Mouse (Mus musculus): ENCODE measurements around the gene Ndufb6. TPM values are rescaled to one million over a fixed set of nuclear protein-coding genes. Genes with fewer than 3 reads are reported as not detected.

Gene Ndufb6
- total RNA-seq (2012; rRNA removed): 260 and 270 TPM in 2 replicates

DNA sequence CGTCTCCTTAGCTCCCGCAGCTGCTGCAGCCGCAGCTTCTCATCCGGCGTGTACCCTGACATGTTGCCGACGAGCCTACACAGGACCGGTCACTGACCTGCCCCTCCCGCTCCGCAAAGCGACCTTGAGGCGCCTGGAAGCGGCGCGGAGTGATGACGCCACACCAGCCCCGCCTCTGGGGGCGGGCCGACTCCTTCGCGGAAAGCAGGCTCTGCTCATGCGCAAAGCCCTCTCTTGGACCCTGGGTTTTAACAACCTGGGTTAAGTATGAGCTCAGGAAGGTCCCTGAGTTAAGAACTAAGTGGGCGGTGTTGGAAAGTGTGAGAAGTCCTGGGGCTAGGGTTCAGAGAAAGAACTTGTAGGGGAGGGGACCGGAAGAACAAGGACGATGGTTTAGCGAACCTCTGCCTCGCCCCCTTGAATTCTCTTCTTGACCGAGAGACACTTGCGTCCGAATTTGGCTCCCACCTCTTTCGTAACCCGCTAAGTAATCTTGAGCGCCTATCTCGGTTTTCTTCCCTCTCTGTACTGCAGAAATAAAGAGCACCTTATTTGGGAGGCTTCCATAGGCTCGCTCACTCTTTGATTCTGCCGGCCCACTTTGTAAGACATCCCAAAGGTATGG lies at the start of gene Ndufb6:
Gene Ndufb6, minus strand, starts transcription at position 146 of the 625 bp plus-strand sequence.
- in situ Hi-C loops (cut with MboI; ENCODE audit: low sequenced_read_pairs in 2 of 2, unreplicated experiment in 2 of 2): loop anchor here in 1 of 2 experiments (25.0 kb wide), 1 partner anchor 408 kb away; no protein-coding TSS in a partner anchor
- H3K27ac ChIP-seq (ENCODE audit: insufficient read depth, low read depth, low read length, poor library complexity, severe bottlenecking): peak within 1 kb of the TSS; percentile 30; the same call in 1 of the 2 replicates
- TF ChIP-seq HCFC1 (IDR thresholded peaks at IDR 0.05; ENCODE audit: borderline replicate concordance, insufficient read depth, low read length) (peak; percentile 76; the same call in 1 of the 2 replicates), MAFK (IDR thresholded peaks at IDR 0.05; ENCODE audit: insufficient read depth, low read depth, low read length) (no peak), CHD2 (IDR thresholded peaks at IDR 0.05; ENCODE audit: low read depth, low read length) (no peak)
- peak; percentile 92 for DNase-seq (ENCODE audit: low read depth, low spot score)
- H3K9me3 ChIP-seq (ENCODE audit: control insufficient read depth, insufficient read depth, low read depth, low read length): no peaks in the 10 kb centered on the region
- peak within 1 kb of the TSS; percentile 75 for H3K9ac ChIP-seq (ENCODE audit: insufficient read depth, low read depth, low read length, poor library complexity, severe bottlenecking)
- peak within 1 kb of the TSS; percentile 89 to 90 for H3K4me3 ChIP-seq (ENCODE audit: insufficient read depth in 1 of 2, low read depth in 1 of 2, low read length in 2 of 2, poor library complexity in 1 of 2, severe bottlenecking in 1 of 2)
- 0 out of 4 replicates have a peak, but pooled peaks cover 0 to 2% of the 10 kb centered on the region in 2 experiments for H3K4me1 ChIP-seq (ENCODE audit: control insufficient read depth in 2 of 2, insufficient read depth in 2 of 2, low read length in 2 of 2, poor library complexity in 1 of 2)
- no peaks in the 10 kb centered on the region for H3K36me3 ChIP-seq (ENCODE audit: control insufficient read depth, insufficient read depth, low read length, poor library complexity, severe bottlenecking)

DNA sequence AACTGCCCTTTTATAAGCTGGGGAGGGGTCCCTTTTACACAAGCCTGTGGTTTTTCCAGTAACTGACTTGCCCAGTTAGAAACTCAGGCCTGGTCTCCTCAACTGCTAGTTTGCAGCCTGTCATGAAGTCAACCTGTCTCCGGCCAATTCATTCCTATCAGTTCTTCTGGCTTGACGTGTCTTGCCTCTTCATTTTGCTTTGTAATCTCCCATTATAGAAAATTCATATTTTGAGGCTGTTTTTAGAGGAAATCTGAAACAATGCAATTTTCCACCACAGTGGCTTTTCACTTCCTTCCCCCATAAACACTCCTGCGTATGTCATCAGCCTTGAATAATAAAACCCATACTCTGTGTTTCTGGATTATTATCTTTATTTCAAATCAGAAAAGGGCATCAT lies 47.9 kb upstream of the Ndufb6 start:
- Histone ChIP-seq H3K9ac (ENCODE audit: insufficient read depth, low read depth, low read length, poor library complexity, severe bottlenecking) (no peak overlapping the region), H3K27ac (ENCODE audit: insufficient read depth, low read depth, low read length, poor library complexity, severe bottlenecking) (no peak overlapping the region), H3K4me1 (ENCODE audit: control insufficient read depth in 2 of 2, insufficient read depth in 2 of 2, low read length in 2 of 2, poor library complexity in 1 of 2) (no peaks in the 10 kb centered on the region), H3K9me3 (ENCODE audit: control insufficient read depth, insufficient read depth, low read depth, low read length) (no peaks in the 10 kb centered on the region), H3K36me3 (ENCODE audit: control insufficient read depth, insufficient read depth, low read length, poor library complexity, severe bottlenecking) (no peaks in the 10 kb centered on the region), H3K4me3 (ENCODE audit: insufficient read depth in 1 of 2, low read depth in 1 of 2, low read length in 2 of 2, poor library complexity in 1 of 2, severe bottlenecking in 1 of 2) (no peak overlapping the region)
- in situ Hi-C loops (cut with MboI; ENCODE audit: low sequenced_read_pairs in 2 of 2, unreplicated experiment in 2 of 2): no loop called here
- TF ChIP-seq CHD2 (IDR thresholded peaks at IDR 0.05; ENCODE audit: low read depth, low read length): no peak
- TF ChIP-seq ZC3H11A (IDR thresholded peaks at IDR 0.05; ENCODE audit: borderline replicate concordance, low read depth, low read length): no peak
- no peak for TF ChIP-seq MAFK (IDR thresholded peaks at IDR 0.05; ENCODE audit: insufficient read depth, low read depth, low read length)
- TF ChIP-seq HCFC1 (IDR thresholded peaks at IDR 0.05; ENCODE audit: borderline replicate concordance, insufficient read depth, low read length): no peak
- no peak for TF ChIP-seq ZNF384 (IDR thresholded peaks at IDR 0.05; ENCODE audit: low read depth, low read length)
- DNase-seq (ENCODE audit: low read depth, low spot score): no peak

DNA sequence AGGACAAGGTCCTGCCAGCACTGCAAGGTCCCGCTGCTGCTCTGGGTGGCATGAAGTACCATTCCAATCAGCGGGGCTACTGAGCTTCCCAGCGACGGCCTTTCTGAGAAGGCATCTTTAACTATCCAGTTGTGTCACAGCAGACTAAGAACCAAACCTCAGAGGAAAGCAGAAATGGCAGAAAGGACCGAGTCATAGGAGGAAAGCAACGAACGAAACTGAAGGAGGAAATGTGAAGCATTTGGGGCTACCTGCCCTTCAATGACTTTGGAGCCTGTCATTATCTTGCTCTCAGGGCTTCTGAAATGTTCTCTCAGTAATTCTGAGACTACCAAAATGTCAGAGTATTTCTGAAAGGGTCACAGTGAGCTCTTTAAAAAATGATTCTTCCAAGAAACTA lies 45.4 kb upstream of the Ndufb6 start:
- Histone ChIP-seq H3K4me3 (ENCODE audit: insufficient read depth in 1 of 2, low read depth in 1 of 2, low read length in 2 of 2, poor library complexity in 1 of 2, severe bottlenecking in 1 of 2) (no peak overlapping the region), H3K36me3 (ENCODE audit: control insufficient read depth, insufficient read depth, low read length, poor library complexity, severe bottlenecking) (no peaks in the 10 kb centered on the region), H3K4me1 (ENCODE audit: control insufficient read depth in 2 of 2, insufficient read depth in 2 of 2, low read length in 2 of 2, poor library complexity in 1 of 2) (no peaks in the 10 kb centered on the region), H3K9ac (ENCODE audit: insufficient read depth, low read depth, low read length, poor library complexity, severe bottlenecking) (no peak overlapping the region), H3K27ac (ENCODE audit: insufficient read depth, low read depth, low read length, poor library complexity, severe bottlenecking) (no peak overlapping the region), H3K9me3 (ENCODE audit: control insufficient read depth, insufficient read depth, low read depth, low read length) (no peaks in the 10 kb centered on the region)
- TF ChIP-seq HCFC1 (IDR thresholded peaks at IDR 0.05; ENCODE audit: borderline replicate concordance, insufficient read depth, low read length): no peak
- no peak for TF ChIP-seq MAFK (IDR thresholded peaks at IDR 0.05; ENCODE audit: insufficient read depth, low read depth, low read length)
- no peak for TF ChIP-seq ZC3H11A (IDR thresholded peaks at IDR 0.05; ENCODE audit: borderline replicate concordance, low read depth, low read length)
- TF ChIP-seq ZNF384 (IDR thresholded peaks at IDR 0.05; ENCODE audit: low read depth, low read length): no peak
- no peak for TF ChIP-seq CHD2 (IDR thresholded peaks at IDR 0.05; ENCODE audit: low read depth, low read length)
- DNase-seq (ENCODE audit: low read depth, low spot score): no peak
- in situ Hi-C loops (cut with MboI; ENCODE audit: low sequenced_read_pairs in 2 of 2, unreplicated experiment in 2 of 2): no loop called here

DNA sequence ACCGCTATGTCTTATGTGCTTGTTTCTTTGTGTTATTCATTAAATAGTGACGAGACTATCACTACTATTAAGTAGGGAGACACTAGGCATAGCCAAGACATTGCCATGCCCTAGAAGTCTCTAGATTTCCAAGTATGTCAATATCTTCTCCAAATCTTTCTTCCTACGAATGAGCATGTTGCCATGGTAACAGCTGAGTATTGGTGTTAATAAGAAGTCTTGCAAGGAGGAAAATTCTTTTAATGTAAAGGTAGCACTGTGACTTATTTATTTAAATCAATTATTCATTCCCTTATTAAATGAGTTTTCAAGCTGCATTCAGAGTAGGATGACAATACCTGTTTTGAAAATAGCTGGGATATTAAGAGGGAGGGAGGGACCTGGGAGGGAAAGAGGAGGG lies 38.2 kb upstream of the Ndufb6 start:
- Histone ChIP-seq H3K4me3 (ENCODE audit: insufficient read depth in 1 of 2, low read depth in 1 of 2, low read length in 2 of 2, poor library complexity in 1 of 2, severe bottlenecking in 1 of 2) (no peak overlapping the region), H3K9me3 (ENCODE audit: control insufficient read depth, insufficient read depth, low read depth, low read length) (no peaks in the 10 kb centered on the region), H3K4me1 (ENCODE audit: control insufficient read depth in 2 of 2, insufficient read depth in 2 of 2, low read length in 2 of 2, poor library complexity in 1 of 2) (no peaks in the 10 kb centered on the region), H3K27ac (ENCODE audit: insufficient read depth, low read depth, low read length, poor library complexity, severe bottlenecking) (no peak overlapping the region), H3K36me3 (ENCODE audit: control insufficient read depth, insufficient read depth, low read length, poor library complexity, severe bottlenecking) (no peaks in the 10 kb centered on the region), H3K9ac (ENCODE audit: insufficient read depth, low read depth, low read length, poor library complexity, severe bottlenecking) (no peak overlapping the region)
- in situ Hi-C loops (cut with MboI; ENCODE audit: low sequenced_read_pairs in 2 of 2, unreplicated experiment in 2 of 2): no loop called here
- no peak for DNase-seq (ENCODE audit: low read depth, low spot score)
- TF ChIP-seq MAFK (IDR thresholded peaks at IDR 0.05; ENCODE audit: insufficient read depth, low read depth, low read length) (no peak), ZNF384 (IDR thresholded peaks at IDR 0.05; ENCODE audit: low read depth, low read length) (no peak), HCFC1 (IDR thresholded peaks at IDR 0.05; ENCODE audit: borderline replicate concordance, insufficient read depth, low read length) (no peak), CHD2 (IDR thresholded peaks at IDR 0.05; ENCODE audit: low read depth, low read length) (no peak), ZC3H11A (IDR thresholded peaks at IDR 0.05; ENCODE audit: borderline replicate concordance, low read depth, low read length) (no peak)

All from ES-E14 (cell line).